Mouse (Mus musculus): ENCODE measurements around the gene Zfc3h1.

Zfc3h1 gene

GRCm38 (mm10) chr10:115384221-115385017 lies at the start of gene Zfc3h1, which contains the start of gene Thap2:
Gene Zfc3h1, plus strand, starts transcription at chr10:115384959.
Gene Thap2, minus strand, starts transcription at chr10:115384443.
- peak; percentile 99 for DNase-seq (ENCODE audit: low spot score)

- DNase-seq (ENCODE audit: low spot score): no peak
Measured at GRCm38 (mm10) chr10:115336901-115337300, 47.9 kb upstream of the Zfc3h1 start.

GRCm38 (mm10) chr10:115339820-115340328 lies 44.9 kb upstream of the Zfc3h1 start:
- DNase-seq (ENCODE audit: low spot score): no peak

GRCm38 (mm10) chr10:115342771-115343425 lies 41.9 kb upstream of the Zfc3h1 start:
- no peak for DNase-seq (ENCODE audit: low spot score)

GRCm38 (mm10) chr10:115346444-115346843 lies 38.3 kb upstream of the Zfc3h1 start:
- DNase-seq (ENCODE audit: low spot score): no peak

GRCm38 (mm10) chr10:115348131-115348530 lies 36.6 kb upstream of the Zfc3h1 start:
- no peak for DNase-seq (ENCODE audit: low spot score)

- no peak for DNase-seq (ENCODE audit: low spot score)
Measured at GRCm38 (mm10) chr10:115349029-115349428, 35.7 kb upstream of the Zfc3h1 start.

GRCm38 (mm10) chr10:115349509-115349908 lies 35.2 kb upstream of the Zfc3h1 start:
- no peak for DNase-seq (ENCODE audit: low spot score)

- DNase-seq (ENCODE audit: low spot score): no peak
Measured at GRCm38 (mm10) chr10:115350810-115351397, 33.9 kb upstream of the Zfc3h1 start.

- no peak for DNase-seq (ENCODE audit: low spot score)
Measured at GRCm38 (mm10) chr10:115354553-115354952, 30.2 kb upstream of the Zfc3h1 start.

GRCm38 (mm10) chr10:115355016-115355415 lies 29.7 kb upstream of the Zfc3h1 start:
- DNase-seq (ENCODE audit: low spot score): no peak

GRCm38 (mm10) chr10:115356106-115356505 lies 28.7 kb upstream of the Zfc3h1 start:
- no peak for DNase-seq (ENCODE audit: low spot score)

GRCm38 (mm10) chr10:115358216-115358919 lies 26.4 kb upstream of the Zfc3h1 start:
- no peak for DNase-seq (ENCODE audit: low spot score)

- no peak for DNase-seq (ENCODE audit: low spot score)
Measured at GRCm38 (mm10) chr10:115359066-115359465, 25.7 kb upstream of the Zfc3h1 start.

- DNase-seq (ENCODE audit: low spot score): peak; percentile 97
Measured at GRCm38 (mm10) chr10:115361840-115362622, 22.7 kb upstream of the Zfc3h1 start, which contains the start of gene Tmem19. Gene Tmem19, minus strand, starts transcription at chr10:115362501.

GRCm38 (mm10) chr10:115362623-115362964 lies 22.2 kb upstream of the Zfc3h1 start:
- no peak for DNase-seq (ENCODE audit: low spot score)

- no peak for DNase-seq (ENCODE audit: low spot score)
Measured at GRCm38 (mm10) chr10:115363151-115363550, 21.6 kb upstream of the Zfc3h1 start.

GRCm38 (mm10) chr10:115381506-115382084 lies 3.2 kb upstream of the Zfc3h1 start:
- no peak for DNase-seq (ENCODE audit: low spot score)

GRCm38 (mm10) chr10:115382846-115383643 lies 1.7 kb upstream of the Zfc3h1 start:
- peak; percentile 54 for DNase-seq (ENCODE audit: low spot score)

GRCm38 (mm10) chr10:115383644-115384220 lies 1.0 kb upstream of the Zfc3h1 start:
- peak; percentile 61 for DNase-seq (ENCODE audit: low spot score)

All from embryo, embryonic 10.5 days (tissue).